ENCODE assay signal across 27 mouse cellular contexts in the genomic region with DNA sequence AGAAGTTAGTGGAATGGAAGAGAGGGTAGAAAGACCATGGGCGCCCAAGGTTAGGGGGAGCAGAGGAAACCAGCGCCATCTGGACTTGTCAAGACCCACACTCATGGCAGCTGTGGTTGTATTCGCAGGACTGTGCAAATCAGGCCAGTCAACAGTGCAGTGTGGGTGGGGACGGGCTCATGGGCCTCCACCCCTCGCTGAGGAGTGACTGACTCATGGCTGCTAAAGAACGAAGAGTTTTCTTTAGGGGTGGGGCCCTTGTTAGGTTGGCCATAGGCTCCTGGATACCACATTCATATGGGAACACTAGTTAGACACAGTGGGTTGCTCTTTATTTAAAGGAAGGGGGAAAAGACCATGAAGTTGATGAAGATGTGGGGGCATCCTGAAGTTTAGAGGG.
"Had no signal": no experiment of that assay in that cellular context is flagged by ENCODE, and none has a peak within 500 bp of the region (broad histone marks: within the 10 kb centered on the region; RNA-seq: fewer than 3 reads in every experiment).

No protein-coding gene starts in this region.

- H3K36me3 ChIP-seq: embryonic facial prominence, embryonic 10.5 days; embryonic facial prominence, embryonic 12.5 days; embryonic facial prominence, embryonic 13.5 days; embryonic facial prominence, embryonic 15.5 days; forebrain, embryonic 10.5 days; forebrain, embryonic 12.5 days; forebrain, embryonic 15.5 days had no signal

- H3K27me3 ChIP-seq: embryonic facial prominence, embryonic 13.5 days; forebrain, embryonic 15.5 days had no signal

- H3K4me2 ChIP-seq: embryonic facial prominence, embryonic 12.5 days; embryonic facial prominence, embryonic 13.5 days; embryonic facial prominence, embryonic 15.5 days; forebrain, embryonic 12.5 days; forebrain, embryonic 13.5 days; forebrain, embryonic 15.5 days had no signal

- H3K9ac ChIP-seq: embryonic facial prominence, embryonic 12.5 days; embryonic facial prominence, embryonic 13.5 days; embryonic facial prominence, embryonic 15.5 days; forebrain, embryonic 12.5 days; forebrain, embryonic 13.5 days; forebrain, embryonic 15.5 days; forebrain, postnatal 0 days had no signal

- DNase-seq: cerebellum, adult 8-10 months; cerebellum, adult 9-10 months; cerebellum, adult 9-11 months; cerebellum, postnatal 10 days; cerebellum, postnatal 14 days; cerebellum, postnatal 25 days; cerebellum, postnatal 36 days; embryo, embryonic 11 days; forebrain, postnatal 0 days; gastrocnemius, adult 2 months; gastrocnemius, postnatal 10 days; gastrocnemius, postnatal 14 days; gastrocnemius, postnatal 36 days; heart, adult 11 months; heart, adult 18-20 months; heart, adult 2 months had no signal

- ATAC-seq: forebrain, embryonic 13.5 days; forebrain, embryonic 14.5 days; forebrain, embryonic 15.5 days; forebrain, embryonic 16.5 days; forebrain, postnatal 0 days had no signal

- H3K27ac ChIP-seq: embryonic facial prominence, embryonic 10.5 days; embryonic facial prominence, embryonic 12.5 days; embryonic facial prominence, embryonic 13.5 days; embryonic facial prominence, embryonic 15.5 days; forebrain, embryonic 10.5 days; forebrain, embryonic 12.5 days; forebrain, embryonic 13.5 days; forebrain, embryonic 15.5 days; gastrocnemius, adult 2 months; heart, adult 2 months had no signal

- H3K4me3 ChIP-seq: embryonic facial prominence, embryonic 10.5 days; embryonic facial prominence, embryonic 12.5 days; embryonic facial prominence, embryonic 13.5 days; embryonic facial prominence, embryonic 15.5 days; erythroblast, embryonic 14.5 days; forebrain, embryonic 10.5 days; forebrain, embryonic 12.5 days; forebrain, embryonic 13.5 days; forebrain, embryonic 15.5 days; gastrocnemius, adult 2 months; heart, adult 2 months had no signal

- H3K9me3 ChIP-seq: embryonic facial prominence, embryonic 12.5 days; embryonic facial prominence, embryonic 15.5 days; forebrain, embryonic 12.5 days had no signal

- H3K4me1 ChIP-seq: embryonic facial prominence, embryonic 12.5 days; embryonic facial prominence, embryonic 15.5 days; forebrain, embryonic 15.5 days had no signal
